Mouse (Mus musculus): Measurements from ENCODE around the gene Reck. TPM values are rescaled to one million over a fixed set of nuclear protein-coding genes. Genes with fewer than 3 reads are reported as not detected.
A peak's percentile ranks its signal among the peaks of the same experiment; 100 is the strongest.

Reck gene
- polyA plus RNA-seq, 1 experiment from 2014 or later = 2.3 TPM

DNA sequence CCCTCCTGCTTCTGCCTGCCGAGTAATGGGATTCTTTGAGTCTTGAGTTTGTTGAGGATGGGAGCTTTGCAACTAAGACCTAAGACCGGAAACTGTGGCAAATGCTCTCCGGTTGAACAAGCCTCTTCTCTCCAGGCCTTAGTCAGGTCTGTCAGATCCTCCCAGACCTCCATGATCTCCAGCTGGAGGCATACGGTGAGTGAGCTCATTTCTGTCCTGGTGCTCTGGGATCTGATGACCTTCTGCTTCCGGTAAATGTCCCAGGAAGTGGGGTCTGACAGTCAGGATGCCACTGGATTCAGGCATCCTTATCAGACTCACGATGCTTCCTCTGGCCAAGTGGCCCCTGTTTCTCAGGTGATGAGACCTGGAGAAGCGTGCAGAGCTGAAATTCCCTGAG lies 105.9 kb downstream of the Reck start:
- WGBS (ENCODE audit: insufficient replicate concordance) = 75% methylated on average over 7 of the region's 7 CpGs
- H3K36me3 ChIP-seq (replicated peaks; ENCODE audit: insufficient read depth, low read length) = no peaks in the 10 kb centered on the region
- no peaks in the 10 kb centered on the region for H3K27me3 ChIP-seq (ENCODE audit: insufficient read depth, low read length)
- no peaks in the 10 kb centered on the region for H3K9me3 ChIP-seq (ENCODE audit: low read length)
- ATAC-seq (no peak), DNase-seq (peak; percentile 10)
- no peak overlapping the region for H3K4me3 ChIP-seq (ENCODE audit: low read depth, low read length)
- no peak overlapping the region for H3K4me2 ChIP-seq (ENCODE audit: low read depth, low read length)
- H3K4me1 ChIP-seq (ENCODE audit: insufficient read depth) = peaks cover 17% of the 10 kb centered on the region
- no peak overlapping the region for H3K27ac ChIP-seq (ENCODE audit: low read depth)
- no peak overlapping the region for H3K9ac ChIP-seq (replicated peaks)
- TF ChIP-seq EP300 (IDR thresholded peaks at IDR 0.05; ENCODE audit: low read depth) (no peak), CTCF (IDR thresholded peaks at IDR 0.05; ENCODE audit: low read depth) (no peak)

DNA sequence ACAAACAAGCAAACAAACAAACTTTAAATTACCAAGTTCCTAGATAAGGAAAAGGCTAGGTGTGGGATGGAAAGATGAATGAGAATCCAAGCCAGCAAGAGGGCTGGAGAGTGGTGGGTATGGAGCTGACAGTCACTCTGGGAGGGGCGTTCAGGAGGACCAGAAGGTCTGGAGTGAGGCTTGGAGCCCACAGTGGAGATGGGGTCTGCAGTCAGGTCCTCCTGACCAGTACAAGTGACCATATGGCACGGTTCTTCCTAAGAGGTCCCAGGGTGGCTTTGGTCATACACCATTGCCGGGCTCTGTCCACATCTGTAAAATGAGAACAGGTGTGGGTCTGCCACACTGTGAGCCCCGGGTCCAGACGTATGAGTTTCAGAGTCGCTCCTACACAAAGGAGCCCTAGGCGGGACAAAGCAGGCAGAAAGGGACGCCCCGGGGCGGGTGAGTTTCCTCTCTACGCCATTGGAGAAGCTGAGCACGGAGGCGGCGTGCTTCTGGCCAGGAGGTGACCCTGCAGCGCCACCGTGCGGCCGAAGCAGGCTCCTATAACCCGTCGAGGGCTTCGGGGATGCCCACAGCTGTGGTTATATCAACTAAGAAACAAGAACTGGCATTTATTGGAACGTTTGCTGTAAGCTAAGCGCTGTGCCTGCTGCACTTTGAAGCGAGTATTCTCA lies 106.9 kb downstream of the Reck start:
- 3% methylated on average over 24 of the region's 24 CpGs for WGBS (ENCODE audit: insufficient replicate concordance)
- TF ChIP-seq EP300 (IDR thresholded peaks at IDR 0.05; ENCODE audit: low read depth) = peak; percentile 49; the same call in 1 of the 2 replicates
- TF ChIP-seq CTCF (IDR thresholded peaks at IDR 0.05; ENCODE audit: low read depth) = peak; percentile 99
- no peaks in the 10 kb centered on the region for H3K36me3 ChIP-seq (replicated peaks; ENCODE audit: insufficient read depth, low read length)
- ATAC-seq (peak; percentile 93), DNase-seq (peak; percentile 96)
- H3K27me3 ChIP-seq (ENCODE audit: insufficient read depth, low read length) = no peaks in the 10 kb centered on the region
- peak overlapping the region; percentile 47 for H3K9ac ChIP-seq (replicated peaks)
- peak overlapping the region; percentile 69 for H3K4me2 ChIP-seq (ENCODE audit: low read depth, low read length)
- H3K4me1 ChIP-seq (ENCODE audit: insufficient read depth) = peaks cover 17% of the 10 kb centered on the region
- H3K4me3 ChIP-seq (ENCODE audit: low read depth, low read length) = peak overlapping the region; percentile 31
- H3K27ac ChIP-seq (ENCODE audit: low read depth) = no peak overlapping the region
- no peaks in the 10 kb centered on the region for H3K9me3 ChIP-seq (ENCODE audit: low read length)

GRCm38 (mm10) chr4:43983181-43983580 lies 107.9 kb downstream of the Reck start, which contains the start of gene Ccin:
Gene Ccin (plus strand): TSS chr4:43983483.
- H3K4me2 ChIP-seq (ENCODE audit: low read depth, low read length) = peak within 1 kb of the TSS; percentile 69
- H3K27me3 ChIP-seq (ENCODE audit: insufficient read depth, low read length) = no peaks in the 10 kb centered on the region
- ATAC-seq (no peak), DNase-seq (peak; percentile 10)
- TF ChIP-seq EP300 (IDR thresholded peaks at IDR 0.05; ENCODE audit: low read depth) = no peak
- TF ChIP-seq CTCF (IDR thresholded peaks at IDR 0.05; ENCODE audit: low read depth) = no peak
- H3K27ac ChIP-seq (ENCODE audit: low read depth) = no peak within 1 kb of the TSS
- 85% methylated on average over 11 of the region's 11 CpGs for WGBS (ENCODE audit: insufficient replicate concordance)
- peak within 1 kb of the TSS; percentile 47 for H3K9ac ChIP-seq (replicated peaks)
- H3K9me3 ChIP-seq (ENCODE audit: low read length) = no peaks in the 10 kb centered on the region
- H3K4me1 ChIP-seq (ENCODE audit: insufficient read depth) = peaks cover 17% of the 10 kb centered on the region
- H3K36me3 ChIP-seq (replicated peaks; ENCODE audit: insufficient read depth, low read length) = no peaks in the 10 kb centered on the region
- H3K4me3 ChIP-seq (ENCODE audit: low read depth, low read length) = peak within 1 kb of the TSS; percentile 31

GRCm38 (mm10) chr4:43983756-43984155 lies 108.4 kb downstream of the Reck start:
- no peaks in the 10 kb centered on the region for H3K36me3 ChIP-seq (replicated peaks; ENCODE audit: insufficient read depth, low read length)
- no peak overlapping the region for H3K4me3 ChIP-seq (ENCODE audit: low read depth, low read length)
- no peak overlapping the region for H3K27ac ChIP-seq (ENCODE audit: low read depth)
- 89% methylated on average over 22 of the region's 22 CpGs for WGBS (ENCODE audit: insufficient replicate concordance)
- H3K9me3 ChIP-seq (ENCODE audit: low read length) = no peaks in the 10 kb centered on the region
- H3K9ac ChIP-seq (replicated peaks) = no peak overlapping the region
- peaks cover 11% of the 10 kb centered on the region for H3K4me1 ChIP-seq (ENCODE audit: insufficient read depth)
- no peak for TF ChIP-seq CTCF (IDR thresholded peaks at IDR 0.05; ENCODE audit: low read depth)
- no peak for TF ChIP-seq EP300 (IDR thresholded peaks at IDR 0.05; ENCODE audit: low read depth)
- no peak for ATAC-seq
- H3K27me3 ChIP-seq (ENCODE audit: insufficient read depth, low read length) = no peaks in the 10 kb centered on the region
- no peak overlapping the region for H3K4me2 ChIP-seq (ENCODE audit: low read depth, low read length)
- peak; percentile 12 for DNase-seq

DNA sequence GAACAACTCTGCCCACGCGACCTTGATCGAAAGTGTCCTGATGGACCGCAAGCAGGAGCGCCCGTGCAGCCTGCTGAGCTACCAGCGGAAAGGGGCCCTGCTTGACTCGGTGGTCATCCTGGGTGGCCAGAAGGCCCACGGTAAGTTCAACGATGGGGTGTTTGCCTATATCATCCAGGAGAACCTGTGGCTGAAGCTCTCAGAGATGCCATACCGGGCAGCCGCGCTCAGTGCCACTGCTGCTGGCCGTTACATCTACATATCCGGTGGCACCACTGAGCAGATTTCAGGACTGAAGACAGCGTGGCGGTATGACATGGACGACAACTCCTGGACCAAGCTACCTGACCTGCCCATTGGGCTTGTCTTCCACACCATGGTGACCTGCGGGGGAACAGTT lies 109.0 kb downstream of the Reck start:
- ATAC-seq (no peak), DNase-seq (peak; percentile 14)
- WGBS (ENCODE audit: insufficient replicate concordance) = 85% methylated on average over 19 of the region's 19 CpGs
- Histone ChIP-seq H3K27me3 (ENCODE audit: insufficient read depth, low read length) (no peaks in the 10 kb centered on the region), H3K4me2 (ENCODE audit: low read depth, low read length) (no peak overlapping the region), H3K4me3 (ENCODE audit: low read depth, low read length) (no peak overlapping the region), H3K27ac (ENCODE audit: low read depth) (no peak overlapping the region), H3K4me1 (ENCODE audit: insufficient read depth) (0 out of 2 replicates have a peak, but pooled peaks cover 6% of the 10 kb centered on the region), H3K9ac (replicated peaks) (no peak overlapping the region), H3K9me3 (ENCODE audit: low read length) (no peaks in the 10 kb centered on the region), H3K36me3 (replicated peaks; ENCODE audit: insufficient read depth, low read length) (no peaks in the 10 kb centered on the region)
- no peak for TF ChIP-seq EP300 (IDR thresholded peaks at IDR 0.05; ENCODE audit: low read depth)
- no peak for TF ChIP-seq CTCF (IDR thresholded peaks at IDR 0.05; ENCODE audit: low read depth)

- H3K9me3 ChIP-seq (ENCODE audit: low read length) = no peaks in the 10 kb centered on the region
- no peaks in the 10 kb centered on the region for H3K36me3 ChIP-seq (replicated peaks; ENCODE audit: insufficient read depth, low read length)
- DNase-seq (peak; percentile 10), ATAC-seq (no peak)
- H3K4me1 ChIP-seq (ENCODE audit: insufficient read depth) = no peaks in the 10 kb centered on the region
- no peak overlapping the region for H3K4me2 ChIP-seq (ENCODE audit: low read depth, low read length)
- TF ChIP-seq CTCF (IDR thresholded peaks at IDR 0.05; ENCODE audit: low read depth) (no peak), EP300 (IDR thresholded peaks at IDR 0.05; ENCODE audit: low read depth) (no peak)
- H3K4me3 ChIP-seq (ENCODE audit: low read depth, low read length) = no peak overlapping the region
- no peaks in the 10 kb centered on the region for H3K27me3 ChIP-seq (ENCODE audit: insufficient read depth, low read length)
- no peak overlapping the region for H3K27ac ChIP-seq (ENCODE audit: low read depth)
- no peak overlapping the region for H3K9ac ChIP-seq (replicated peaks)
- 76% methylated on average over 3 of the region's 3 CpGs for WGBS (ENCODE audit: insufficient replicate concordance)
Observed at GRCm38 (mm10) chr4:43988976-43989375, 113.6 kb downstream of the Reck start.
